Mouse (Mus musculus): ENCODE data around the gene Relch.
"Not testable (repeated sequence)": the region's sequence is repeated elsewhere in the genome, so short reads cannot be mapped to it uniquely, and the experiment has no call there.

Gene Relch

GRCm38 (mm10) chr1:105746858-105747596 is 83.4 kb downstream of the Relch start:
- DNase-seq = no peak

- no peak for DNase-seq
Observed at GRCm38 (mm10) chr1:105748091-105748799, 84.6 kb downstream of the Relch start.

GRCm38 (mm10) chr1:105752196-105752595 is 88.5 kb downstream of the Relch start:
- no peak for DNase-seq

GRCm38 (mm10) chr1:105752944-105753343 is 89.3 kb downstream of the Relch start:
- no peak for DNase-seq

- no peak for DNase-seq
Observed at GRCm38 (mm10) chr1:105758798-105759197, 95.1 kb downstream of the Relch start.

GRCm38 (mm10) chr1:105759422-105760165 is 95.9 kb downstream of the Relch start:
- DNase-seq = no peak

GRCm38 (mm10) chr1:105765586-105765985 is 101.9 kb downstream of the Relch start:
- no peak for DNase-seq

- not testable (repeated sequence) for DNase-seq
Observed at GRCm38 (mm10) chr1:105766099-105766498, 102.4 kb downstream of the Relch start.

- DNase-seq = no peak
Observed at GRCm38 (mm10) chr1:105768397-105768796, 104.7 kb downstream of the Relch start.

- no peak for DNase-seq
Observed at GRCm38 (mm10) chr1:105770685-105771084, 107.0 kb downstream of the Relch start.

GRCm38 (mm10) chr1:105776426-105776825 is 112.8 kb downstream of the Relch start:
- no peak for DNase-seq

- no peak for DNase-seq
Observed at GRCm38 (mm10) chr1:105780079-105780456, 116.4 kb downstream of the Relch start.

- peak; percentile 25 to 64 for DNase-seq
Observed at GRCm38 (mm10) chr1:105780457-105781364, 117.0 kb downstream of the Relch start, which contains the start of gene Tnfrsf11a. Gene Tnfrsf11a, plus strand, starts transcription at chr1:105780718.

- DNase-seq = no peak
Observed at GRCm38 (mm10) chr1:105781391-105782146, 117.9 kb downstream of the Relch start.

GRCm38 (mm10) chr1:105784257-105785016 is 120.8 kb downstream of the Relch start:
- DNase-seq = no peak

GRCm38 (mm10) chr1:105785146-105785545 is 121.5 kb downstream of the Relch start:
- no peak for DNase-seq

- DNase-seq = peak in 1 of 2 experiments; percentile 38
Observed at GRCm38 (mm10) chr1:105786731-105787357, 123.2 kb downstream of the Relch start.

GRCm38 (mm10) chr1:105790103-105790502 is 126.4 kb downstream of the Relch start:
- no peak for DNase-seq

GRCm38 (mm10) chr1:105794670-105795069 is 131.0 kb downstream of the Relch start:
- peak in 1 of 2 experiments; percentile 13 for DNase-seq

- no peak for DNase-seq
Observed at GRCm38 (mm10) chr1:105795705-105796104, 132.0 kb downstream of the Relch start.
